Mouse (Mus musculus): ENCODE measurements at regions not wholly inside any gene's neighbourhood (a gene's known extent, or its start where the extent isn't known, plus 50 kb on each side); places are given as distances from the start of the nearest gene placed in this dataset.

DNA sequence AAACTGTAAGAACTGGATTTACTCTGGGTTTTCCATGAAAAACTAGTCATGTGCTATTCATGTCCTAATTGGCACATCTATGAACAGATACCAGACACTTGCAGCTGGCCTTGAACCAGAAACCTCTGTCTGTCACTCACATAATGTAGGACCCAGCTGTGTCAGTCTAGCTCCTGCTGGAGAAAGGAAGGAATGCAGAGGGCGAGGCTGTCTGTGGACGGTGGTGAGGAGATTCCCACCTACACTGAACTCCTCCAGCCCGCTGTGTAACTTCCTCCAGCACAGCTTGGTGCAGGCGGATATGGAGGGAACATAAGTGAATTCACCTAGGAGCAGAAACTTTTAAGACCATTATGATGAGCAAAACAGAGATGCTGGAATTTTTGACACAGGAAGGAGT is 89.7 kb upstream of the Lpar1 start:
- ATAC-seq (replicated peaks; ENCODE audit: low FRiP score, low read depth) (no peak), DNase-seq (ENCODE audit: low spot score) (no peak)
- H3K9me3 ChIP-seq (replicated peaks; ENCODE audit: low read length), result no peaks in the 10 kb centered on the region
- TF ChIP-seq CTCF (IDR thresholded peaks at IDR 0.05; ENCODE audit: low read depth), result no peak
- no peak overlapping the region for H3K27ac ChIP-seq
- H3K4me2 ChIP-seq (ENCODE audit: low read length), result no peak overlapping the region
- 42% methylated on average over 4 of the region's 4 CpGs for WGBS
- H3K4me3 ChIP-seq (replicated peaks; ENCODE audit: low read depth, low read length), result no peak overlapping the region
- H3K9ac ChIP-seq (ENCODE audit: low read depth, low read length), result no peak overlapping the region
- H3K4me1 ChIP-seq (replicated peaks; ENCODE audit: insufficient read depth, low read length), result no peaks in the 10 kb centered on the region
- no peaks in the 10 kb centered on the region for H3K36me3 ChIP-seq (ENCODE audit: insufficient read depth, low read length)
- no peaks in the 10 kb centered on the region for H3K27me3 ChIP-seq (ENCODE audit: insufficient read depth, low read length)

- no peak overlapping the region for H3K27ac ChIP-seq
- DNase-seq (ENCODE audit: low spot score), result no peak
- H3K4me2 ChIP-seq (ENCODE audit: low read length), result no peak overlapping the region
- no peaks in the 10 kb centered on the region for H3K27me3 ChIP-seq (ENCODE audit: insufficient read depth, low read length)
- no peaks in the 10 kb centered on the region for H3K9me3 ChIP-seq (replicated peaks; ENCODE audit: low read length)
- no peak for ATAC-seq (replicated peaks; ENCODE audit: low FRiP score, low read depth)
- no peaks in the 10 kb centered on the region for H3K4me1 ChIP-seq (replicated peaks; ENCODE audit: insufficient read depth, low read length)
- H3K9ac ChIP-seq (ENCODE audit: low read depth, low read length), result no peak overlapping the region
- no peak overlapping the region for H3K4me3 ChIP-seq (replicated peaks; ENCODE audit: low read depth, low read length)
- TF ChIP-seq CTCF (IDR thresholded peaks at IDR 0.05; ENCODE audit: low read depth), result no peak
- H3K36me3 ChIP-seq (ENCODE audit: insufficient read depth, low read length), result no peaks in the 10 kb centered on the region
- 88% methylated on average over 10 of the region's 10 CpGs for WGBS
Measured at GRCm38 (mm10) chr4:58642236-58642635, 88.5 kb upstream of the Lpar1 start.

- Histone ChIP-seq H3K9ac (ENCODE audit: low read depth, low read length) (no peak overlapping the region), H3K27ac (no peak overlapping the region), H3K4me2 (ENCODE audit: low read length) (no peak overlapping the region), H3K27me3 (ENCODE audit: insufficient read depth, low read length) (no peaks in the 10 kb centered on the region), H3K36me3 (ENCODE audit: insufficient read depth, low read length) (no peaks in the 10 kb centered on the region), H3K4me3 (replicated peaks; ENCODE audit: low read depth, low read length) (no peak overlapping the region), H3K9me3 (replicated peaks; ENCODE audit: low read length) (no peaks in the 10 kb centered on the region; the same call in 1 of the 2 replicates), H3K4me1 (replicated peaks; ENCODE audit: insufficient read depth, low read length) (no peaks in the 10 kb centered on the region)
- DNase-seq (ENCODE audit: low spot score), result no peak
- WGBS, result 94% methylated on average over 1 of the region's 1 CpGs
- ATAC-seq (replicated peaks; ENCODE audit: low FRiP score, low read depth), result no peak
- TF ChIP-seq CTCF (IDR thresholded peaks at IDR 0.05; ENCODE audit: low read depth), result no peak
Measured at GRCm38 (mm10) chr4:58632696-58633095, 79.0 kb upstream of the Lpar1 start.

DNA sequence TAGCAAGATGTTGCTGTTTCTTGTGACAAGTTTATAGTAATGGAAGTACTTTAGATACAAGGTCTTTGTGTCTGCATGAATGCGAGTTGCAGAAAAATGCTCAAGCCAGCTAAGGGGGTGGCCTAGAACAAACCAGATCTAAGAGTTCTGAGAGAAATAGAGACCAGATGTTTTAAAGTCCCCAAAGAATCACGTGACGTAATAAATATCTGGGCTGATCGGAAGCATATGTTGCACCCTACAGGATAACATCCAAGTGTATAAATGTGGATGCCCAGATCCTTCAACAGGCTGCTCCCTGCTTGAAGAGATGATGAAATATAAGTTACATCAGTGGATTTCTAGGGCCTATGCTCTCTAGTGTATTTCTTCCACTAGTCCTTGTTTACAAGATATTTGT is 77.7 kb upstream of the Lpar1 start:
- DNase-seq (ENCODE audit: low spot score) (peak; percentile 46), ATAC-seq (replicated peaks; ENCODE audit: low FRiP score, low read depth) (no peak)
- Histone ChIP-seq H3K36me3 (ENCODE audit: insufficient read depth, low read length) (no peaks in the 10 kb centered on the region), H3K4me2 (ENCODE audit: low read length) (no peak overlapping the region), H3K4me3 (replicated peaks; ENCODE audit: low read depth, low read length) (no peak overlapping the region), H3K4me1 (replicated peaks; ENCODE audit: insufficient read depth, low read length) (no peaks in the 10 kb centered on the region), H3K27ac (no peak overlapping the region), H3K27me3 (ENCODE audit: insufficient read depth, low read length) (no peaks in the 10 kb centered on the region), H3K9me3 (replicated peaks; ENCODE audit: low read length) (no peaks in the 10 kb centered on the region; the same call in 1 of the 2 replicates), H3K9ac (ENCODE audit: low read depth, low read length) (no peak overlapping the region)
- 65% methylated on average over 4 of the region's 4 CpGs for WGBS
- TF ChIP-seq CTCF (IDR thresholded peaks at IDR 0.05; ENCODE audit: low read depth), result no peak

- Histone ChIP-seq H3K9ac (ENCODE audit: low read depth, low read length) (no peak overlapping the region), H3K36me3 (ENCODE audit: insufficient read depth, low read length) (no peaks in the 10 kb centered on the region), H3K9me3 (replicated peaks; ENCODE audit: low read length) (no peaks in the 10 kb centered on the region; the same call in 1 of the 2 replicates), H3K4me1 (replicated peaks; ENCODE audit: insufficient read depth, low read length) (no peaks in the 10 kb centered on the region), H3K27ac (no peak overlapping the region), H3K4me2 (ENCODE audit: low read length) (no peak overlapping the region), H3K27me3 (ENCODE audit: insufficient read depth, low read length) (no peaks in the 10 kb centered on the region), H3K4me3 (replicated peaks; ENCODE audit: low read depth, low read length) (no peak overlapping the region)
- DNase-seq (ENCODE audit: low spot score) (no peak), ATAC-seq (replicated peaks; ENCODE audit: low FRiP score, low read depth) (no peak)
- no peak for TF ChIP-seq CTCF (IDR thresholded peaks at IDR 0.05; ENCODE audit: low read depth)
- 52% methylated on average over 7 of the region's 7 CpGs for WGBS
Measured at GRCm38 (mm10) chr4:58627021-58627420, 73.3 kb upstream of the Lpar1 start.

DNA sequence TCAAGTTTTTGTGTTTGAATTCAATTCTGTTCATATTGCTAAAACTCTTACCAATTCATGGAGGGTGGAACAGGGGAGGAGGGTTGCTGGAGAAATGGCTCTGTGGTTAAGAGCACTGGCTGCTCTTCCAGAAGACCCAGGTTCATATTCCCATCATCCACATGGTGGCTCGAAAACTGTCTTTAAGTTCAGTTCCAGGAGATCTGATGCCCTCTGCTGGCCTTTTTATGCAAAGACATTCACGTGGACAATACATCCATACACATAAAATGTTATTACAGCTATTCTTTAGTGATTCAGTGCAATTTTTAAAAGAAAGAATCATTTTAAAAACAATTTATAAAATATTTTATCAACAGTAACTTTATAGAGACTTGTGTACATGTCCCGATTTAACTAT is 70.4 kb upstream of the Lpar1 start:
- no peaks in the 10 kb centered on the region for H3K36me3 ChIP-seq (ENCODE audit: insufficient read depth, low read length)
- TF ChIP-seq CTCF (IDR thresholded peaks at IDR 0.05; ENCODE audit: low read depth), result peak; percentile 39; the same call in 1 of the 2 replicates
- no peak overlapping the region for H3K9ac ChIP-seq (ENCODE audit: low read depth, low read length)
- H3K9me3 ChIP-seq (replicated peaks; ENCODE audit: low read length), result no peaks in the 10 kb centered on the region
- 80% methylated on average over 3 of the region's 3 CpGs for WGBS
- ATAC-seq (replicated peaks; ENCODE audit: low FRiP score, low read depth) (no peak), DNase-seq (ENCODE audit: low spot score) (no peak)
- H3K27ac ChIP-seq, result no peak overlapping the region
- no peak overlapping the region for H3K4me3 ChIP-seq (replicated peaks; ENCODE audit: low read depth, low read length)
- H3K27me3 ChIP-seq (ENCODE audit: insufficient read depth, low read length), result no peaks in the 10 kb centered on the region
- no peak overlapping the region for H3K4me2 ChIP-seq (ENCODE audit: low read length)
- H3K4me1 ChIP-seq (replicated peaks; ENCODE audit: insufficient read depth, low read length), result no peaks in the 10 kb centered on the region

GRCm38 (mm10) chr4:58620641-58621040 is 66.9 kb upstream of the Lpar1 start:
- no peak overlapping the region for H3K27ac ChIP-seq
- no peaks in the 10 kb centered on the region for H3K27me3 ChIP-seq (ENCODE audit: insufficient read depth, low read length)
- H3K4me2 ChIP-seq (ENCODE audit: low read length), result no peak overlapping the region
- WGBS, result 92% methylated on average over 3 of the region's 3 CpGs
- H3K9ac ChIP-seq (ENCODE audit: low read depth, low read length), result no peak overlapping the region
- H3K4me3 ChIP-seq (replicated peaks; ENCODE audit: low read depth, low read length), result no peak overlapping the region
- ATAC-seq (replicated peaks; ENCODE audit: low FRiP score, low read depth), result no peak
- H3K36me3 ChIP-seq (ENCODE audit: insufficient read depth, low read length), result no peaks in the 10 kb centered on the region
- no peaks in the 10 kb centered on the region for H3K4me1 ChIP-seq (replicated peaks; ENCODE audit: insufficient read depth, low read length)
- H3K9me3 ChIP-seq (replicated peaks; ENCODE audit: low read length), result no peaks in the 10 kb centered on the region
- no peak for TF ChIP-seq CTCF (IDR thresholded peaks at IDR 0.05; ENCODE audit: low read depth)
- DNase-seq (ENCODE audit: low spot score), result no peak
